Mouse (Mus musculus) ES-Bruce4 (cell line): Measurements from ENCODE around the gene Map3k5.

Source experiments
- CTCF ChIP-seq: IDR thresholded peaks from one replicate; pipeline ENCODE4 v1.8.1; 2011; ENCODE audit warnings: low read depth, low read length
- EP300 ChIP-seq: IDR thresholded peaks from 2 replicates; pipeline ENCODE4 v1.6.1; 2011; ENCODE audit warnings: low read depth, low read length; ENCODE audit not compliant: insufficient read depth
- POLR2A ChIP-seq: IDR thresholded peaks from one replicate; pipeline ENCODE4 v1.8.1; 2011; ENCODE audit warnings: low read length; ENCODE audit not compliant: insufficient read depth

- TF ChIP-seq CTCF (no peak), POLR2A (no peak), EP300 (no peak)
Observed at GRCm38 (mm10) chr10:20045733-20046495, 111.6 kb downstream of the Map3k5 start.
